Mouse (Mus musculus) MEL (cell line): ENCODE measurements around the gene Gm20388. TPM values are rescaled to one million over a fixed set of nuclear protein-coding genes. Genes with fewer than 3 reads are reported as not detected.

Experiments used
- DNase-seq: peaks from one replicate; pipeline ENCODE4 v3.0.0; 2011; ENCODE audit warnings: low read depth, low spot score
- H3K27ac ChIP-seq: 2 replicates; pipeline ENCODE4 v1.5.1; 2012; ENCODE audit warnings: low read depth, mild to moderate bottlenecking, control low read depth, low read length, moderate library complexity; ENCODE audit not compliant: control insufficient read depth
- H3K27me3 ChIP-seq, 2 experiments: fragments of 150-350 bp in 1 of 2; sonication (generic) in 1 of 2; 2 replicates each; pipeline ENCODE4 v1.6.1; 2012; ENCODE audit warnings: low read length in 2 of 2, mild to moderate bottlenecking in 2 of 2, improper control_type of control experiment in 1 of 2, moderate library complexity in 1 of 2; ENCODE audit not compliant: insufficient read depth in 2 of 2, control insufficient read depth in 1 of 2
- H3K36me3 ChIP-seq, 2 experiments: 2 replicates each; pipeline ENCODE4 v1.6.1; 2012 to 2014; ENCODE audit warnings: low read length in 2 of 2, improper control_type of control experiment in 1 of 2, inconsistent platforms in 1 of 2, mild to moderate bottlenecking in 1 of 2; ENCODE audit not compliant: insufficient read depth in 2 of 2, control insufficient read depth in 1 of 2
- H3K4me1 ChIP-seq, 2 experiments: fragments of 150-350 bp in 1 of 2; sonication (generic) in 1 of 2; 2 replicates each; pipeline ENCODE4 v1.6.1; 2012; ENCODE audit warnings: low read length in 2 of 2, improper control_type of control experiment in 1 of 2, mild to moderate bottlenecking in 1 of 2; ENCODE audit not compliant: insufficient read depth in 2 of 2, control insufficient read depth in 1 of 2
- H3K4me3 ChIP-seq, 2 experiments: fragments of 150-350 bp in 1 of 2; sonication (generic) in 1 of 2; 2 replicates each; pipeline ENCODE4 v1.5.1; 2012; ENCODE audit warnings: low read depth in 2 of 2, low read length in 2 of 2, mild to moderate bottlenecking in 2 of 2, moderate library complexity in 2 of 2, control low read depth in 1 of 2, improper control_type of control experiment in 1 of 2; ENCODE audit not compliant: control insufficient read depth in 1 of 2, insufficient read depth in 1 of 2
- H3K79me2 ChIP-seq: 2 replicates; pipeline ENCODE4 v1.6.1; 2012; ENCODE audit warnings: mild to moderate bottlenecking, low read length, moderate library complexity; ENCODE audit not compliant: control insufficient read depth, poor library complexity, insufficient read depth
- H3K9ac ChIP-seq: 2 replicates; pipeline ENCODE4 v1.6.1; 2012; ENCODE audit warnings: low read depth, mild to moderate bottlenecking, control low read depth, low read length, moderate library complexity; ENCODE audit not compliant: control insufficient read depth, poor library complexity, severe bottlenecking
- H3K9me3 ChIP-seq: fragments of 150-350 bp; sonication (generic); replicated peaks from 2 replicates; pipeline ENCODE4 v1.6.1; 2012; ENCODE audit warnings: mild to moderate bottlenecking, low read length, improper control_type of control experiment, moderate library complexity; ENCODE audit not compliant: insufficient read depth
- CHD2 ChIP-seq: IDR thresholded peaks from 2 replicates; pipeline ENCODE4 v1.6.1; 2011; ENCODE audit warnings: low read length, improper control_type of control experiment
- CTCF ChIP-seq, 3 experiments: IDR thresholded peaks in 2 of 3; conservative IDR thresholded peaks in 1 of 3; 2 replicates each; pipeline ENCODE4 v1.5.1; 2011 to 2012; ENCODE audit warnings: low read length in 3 of 3, low read depth in 2 of 3, mild to moderate bottlenecking in 2 of 3, improper control_type of control experiment in 1 of 3, inconsistent platforms in 1 of 3, mixed read lengths in 1 of 3, moderate library complexity in 1 of 3; ENCODE audit not compliant: control insufficient read depth in 1 of 3, insufficient read depth in 1 of 3, poor library complexity in 1 of 3, severe bottlenecking in 1 of 3
- E2F4 ChIP-seq: IDR thresholded peaks from 2 replicates; pipeline ENCODE4 v1.6.1; 2011; ENCODE audit warnings: low read depth, low read length, improper control_type of control experiment, borderline replicate concordance
- EP300 ChIP-seq, 2 experiments: IDR thresholded peaks; 2 replicates each; pipeline ENCODE4 v1.6.1; 2011; ENCODE audit warnings: improper control_type of control experiment in 2 of 2, low read length in 2 of 2, low read depth in 1 of 2, mild to moderate bottlenecking in 1 of 2
- ETS1 ChIP-seq: IDR thresholded peaks from 2 replicates; pipeline ENCODE4 v1.6.1; 2012; ENCODE audit warnings: low read depth, mild to moderate bottlenecking, inconsistent platforms, low read length, improper control_type of control experiment, moderate library complexity
- GATA1 ChIP-seq: IDR thresholded peaks from 2 replicates; pipeline ENCODE4 v1.6.1; 2011; ENCODE audit warnings: low read depth, low read length, improper control_type of control experiment
- HCFC1 ChIP-seq: IDR thresholded peaks from 2 replicates; pipeline ENCODE4 v1.6.1; 2012; ENCODE audit warnings: low read depth, mild to moderate bottlenecking, inconsistent platforms, low read length, improper control_type of control experiment, moderate library complexity
- JUND ChIP-seq: IDR thresholded peaks from 2 replicates; pipeline ENCODE4 v1.6.1; 2011; ENCODE audit warnings: low read depth, mild to moderate bottlenecking, improper control_type of control experiment, low read length
- MAFK ChIP-seq: IDR thresholded peaks from 2 replicates; pipeline ENCODE4 v1.6.1; 2011; ENCODE audit warnings: low read depth, mild to moderate bottlenecking, low read length, improper control_type of control experiment, borderline replicate concordance
- MAX ChIP-seq: IDR thresholded peaks from 2 replicates; pipeline ENCODE4 v1.6.1; 2011; ENCODE audit warnings: low read length, improper control_type of control experiment
- MEF2A ChIP-seq: IDR thresholded peaks from 2 replicates; pipeline ENCODE4 v1.6.1; 2014; ENCODE audit warnings: low read depth, mild to moderate bottlenecking, inconsistent platforms, low read length, improper control_type of control experiment; ENCODE audit not compliant: poor library complexity, insufficient replicate concordance, severe bottlenecking; ENCODE audit errors: extremely low read depth
- MXI1 ChIP-seq: IDR thresholded peaks from 2 replicates; pipeline ENCODE4 v1.6.1; 2011; ENCODE audit warnings: mild to moderate bottlenecking, low read depth, low read length, improper control_type of control experiment
- MYB ChIP-seq: IDR thresholded peaks from 2 replicates; pipeline ENCODE4 v1.6.1; 2011; ENCODE audit warnings: mild to moderate bottlenecking, low read depth, low read length, improper control_type of control experiment
- NELFE ChIP-seq: IDR thresholded peaks from 2 replicates; pipeline ENCODE4 v1.6.1; 2011; ENCODE audit warnings: low read depth, low read length, improper control_type of control experiment
- NRF1 ChIP-seq: IDR thresholded peaks from 2 replicates; pipeline ENCODE4 v1.6.1; 2014; ENCODE audit warnings: low read depth, mild to moderate bottlenecking, inconsistent platforms, low read length, improper control_type of control experiment, moderate library complexity; ENCODE audit not compliant: poor library complexity, insufficient read depth, severe bottlenecking
- POLR2A ChIP-seq, 2 experiments: IDR thresholded peaks; 2 replicates each; pipeline ENCODE4 v1.6.1; 2011 to 2012; ENCODE audit warnings: low read length in 2 of 2, mild to moderate bottlenecking in 2 of 2, control low read depth in 1 of 2, improper control_type of control experiment in 1 of 2, low read depth in 1 of 2, moderate library complexity in 1 of 2; ENCODE audit not compliant: control insufficient read depth in 1 of 2, insufficient read depth in 1 of 2, poor library complexity in 1 of 2
- SMC3 ChIP-seq: IDR thresholded peaks from 2 replicates; pipeline ENCODE4 v1.6.1; 2011; ENCODE audit warnings: low read depth, low read length, improper control_type of control experiment
- TAL1 ChIP-seq: IDR thresholded peaks from 2 replicates; pipeline ENCODE4 v1.6.1; 2012; ENCODE audit warnings: mild to moderate bottlenecking, inconsistent platforms, low read length, moderate library complexity, mixed read lengths
- TCF12 ChIP-seq: IDR thresholded peaks from 2 replicates; pipeline ENCODE4 v1.6.1; 2014; ENCODE audit warnings: low read depth, mild to moderate bottlenecking, inconsistent platforms, low read length, improper control_type of control experiment, moderate library complexity
- UBTF ChIP-seq: IDR thresholded peaks from 2 replicates; pipeline ENCODE4 v1.6.1; 2012; ENCODE audit warnings: low read depth, mild to moderate bottlenecking, inconsistent platforms, low read length, improper control_type of control experiment, moderate library complexity, borderline replicate concordance; ENCODE audit not compliant: insufficient read depth
- USF1 ChIP-seq: IDR thresholded peaks from 2 replicates; pipeline ENCODE4 v1.6.1; 2014; ENCODE audit warnings: low read depth, mild to moderate bottlenecking, inconsistent platforms, low read length, improper control_type of control experiment, moderate library complexity
- USF2 ChIP-seq, 2 experiments: IDR thresholded peaks; 2 replicates each; pipeline ENCODE4 v1.6.1; 2011 to 2012; ENCODE audit warnings: improper control_type of control experiment in 2 of 2, low read length in 2 of 2, borderline replicate concordance in 1 of 2, inconsistent platforms in 1 of 2, low read depth in 1 of 2, mild to moderate bottlenecking in 1 of 2; ENCODE audit not compliant: insufficient read depth in 1 of 2
- ZKSCAN1 ChIP-seq: IDR thresholded peaks from 2 replicates; pipeline ENCODE4 v1.6.1; 2012; ENCODE audit warnings: low read depth, mild to moderate bottlenecking, inconsistent platforms, low read length, improper control_type of control experiment, moderate library complexity
- polyA plus RNA-seq, 2 experiments: library from polyadenylated mRNA; stranded (reverse) in 1 of 2; unstranded in 1 of 2; fragments of >175 nt in 1 of 2; fragments of >200 nt in 1 of 2; gene quantifications; 2 replicates each; pipeline versions ENCODE4 v1.2.1 to v1.2.4; 2012; ENCODE audit warnings: low replicate concordance in 2 of 2, low read depth in 1 of 2; ENCODE audit not compliant: insufficient read length in 2 of 2, insufficient read depth in 1 of 2, missing spikeins in 1 of 2
- total RNA-seq: library from RNA; depleted of rRNA; stranded (reverse); fragments of 300-350 nt; gene quantifications from 2 replicates; pipeline ENCODE4 v1.2.3, GENCODE M21; 2012

Gene Gm20388
- total and polyA plus RNA-seq, 3 experiments, result 11.1 to 17.8 TPM; not detected in 1

DNA sequence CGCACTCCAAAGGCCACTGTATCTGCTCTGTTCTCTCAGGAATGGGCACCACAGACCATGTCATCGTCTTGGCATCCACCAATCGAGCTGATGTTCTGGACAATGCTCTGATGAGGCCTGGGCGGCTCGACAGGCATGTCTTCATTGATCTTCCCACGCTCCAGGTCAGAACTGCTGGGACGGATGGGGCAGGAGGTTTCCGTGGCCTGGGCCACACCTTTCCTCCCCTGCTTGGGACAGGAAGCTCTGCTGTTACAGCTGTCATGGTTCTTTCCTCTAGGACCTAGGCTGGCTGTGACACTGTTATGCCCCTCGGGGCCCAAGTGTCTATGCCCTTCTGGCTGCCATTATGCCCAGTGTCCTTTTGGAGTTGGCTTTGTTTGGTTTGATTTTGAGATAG, 3176.6 kb downstream of the Gm20388 start:
- no peak overlapping the region for H3K9ac ChIP-seq
- TF ChIP-seq SMC3 (no peak), JUND (no peak), CHD2 (no peak), MEF2A (no peak), NRF1 (no peak), MXI1 (no peak), TAL1 (no peak), ETS1 (no peak)
- TF ChIP-seq, all 39 proteins: peak for 0
- Histone ChIP-seq H3K36me3 (no peaks in the 10 kb centered on the region; a peak in 1 of 4 replicates), H3K27me3 (no peaks in the 10 kb centered on the region), H3K4me3 (no peak overlapping the region), H3K27ac (no peak overlapping the region), H3K9me3 (no peaks in the 10 kb centered on the region), H3K4me1 (no peaks in the 10 kb centered on the region), H3K79me2 (no peaks in the 10 kb centered on the region)
- no peak for DNase-seq

DNA sequence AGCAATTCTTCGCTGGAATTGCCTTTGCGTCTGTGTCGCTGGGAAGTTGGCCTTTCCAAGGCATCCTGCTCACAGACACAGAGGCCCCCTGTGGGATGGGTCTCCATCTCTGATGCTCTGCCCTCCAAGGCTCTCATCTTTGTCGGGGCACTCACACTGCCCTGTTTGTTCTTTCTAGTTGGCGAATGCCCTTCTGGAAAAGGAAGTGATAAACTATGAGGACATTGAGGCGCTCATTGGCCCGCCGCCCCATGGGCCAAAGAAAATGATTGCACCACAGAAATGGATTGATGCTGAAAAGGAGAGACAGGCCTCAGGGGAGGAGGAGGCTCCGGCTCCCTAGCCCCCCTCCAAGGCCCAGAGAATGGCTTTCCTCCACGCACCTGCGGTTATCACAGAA, 3186.6 kb downstream of the Gm20388 start:
- H3K9ac ChIP-seq, result no peak overlapping the region
- no peak for DNase-seq
- peaks cover 3% of the 10 kb centered on the region; the same call in 1 of the 2 replicates for H3K79me2 ChIP-seq
- H3K4me1 ChIP-seq, result no peaks in the 10 kb centered on the region
- no peaks in the 10 kb centered on the region; a peak in 1 of 4 replicates for H3K36me3 ChIP-seq
- H3K4me3 ChIP-seq, result no peak overlapping the region
- no peaks in the 10 kb centered on the region for H3K9me3 ChIP-seq
- H3K27me3 ChIP-seq, result no peaks in the 10 kb centered on the region
- no peak for TF ChIP-seq MAX
- TF ChIP-seq NELFE, result no peak
- no peak for TF ChIP-seq USF1
- TF ChIP-seq USF2 (IDR thresholded peaks at IDR 0.05; ENCODE audit: borderline replicate concordance in 1 of 2, insufficient read depth in 1 of 2, low read depth in 1 of 2, low read length in 2 of 2), result no peak
- TF ChIP-seq GATA1, result no peak
- TF ChIP-seq CTCF (IDR thresholded peaks at IDR 0.05 in 2 of 3, conservative IDR thresholded peaks at IDR 0.05 in 1 of 3; ENCODE audit: control insufficient read depth in 1 of 3, insufficient read depth in 1 of 3, low read depth in 2 of 3, low read length in 3 of 3, poor library complexity in 1 of 3, severe bottlenecking in 1 of 3), result no peak
- TF ChIP-seq HCFC1, result no peak
- TF ChIP-seq POLR2A (IDR thresholded peaks at IDR 0.05; ENCODE audit: control insufficient read depth in 1 of 2, insufficient read depth in 1 of 2, low read depth in 1 of 2, low read length in 2 of 2, poor library complexity in 1 of 2), result no peak
- no peak for TF ChIP-seq TAL1
- TF ChIP-seq ZKSCAN1, result no peak
- no peak for TF ChIP-seq E2F4
- TF ChIP-seq EP300 (IDR thresholded peaks at IDR 0.05; ENCODE audit: low read depth in 1 of 2, low read length in 2 of 2), result no peak
- TF ChIP-seq MXI1, result no peak
- no peak for TF ChIP-seq MYB
- no peak for TF ChIP-seq TCF12
- no peak for TF ChIP-seq UBTF
- TF ChIP-seq CHD2, result no peak
- TF ChIP-seq MAFK, result no peak
- no peak overlapping the region for H3K27ac ChIP-seq
